Mouse (Mus musculus): ENCODE data around the gene Slc5a1. TPM values are rescaled to one million over a fixed set of nuclear protein-coding genes. Genes with fewer than 3 reads are reported as not detected.

The Slc5a1 gene
- not detected in 2 replicates for polyA plus RNA-seq (2012; ENCODE audit: low replicate concordance)

GRCm38 (mm10) chr5:33104025-33104481 is at the start of gene Slc5a1:
Gene Slc5a1 (plus strand): TSS chr5:33104219.

Other genes starting within 250 kb of the Slc5a1 start
- gene Prr14l, start 250.0 kb upstream of the Slc5a1 start, polyA plus RNA-seq (2012; ENCODE audit: low replicate concordance), result 37.5 and 76.1 TPM in 2 replicates
- 1.9 and 5.7 TPM in 2 replicates for gene Depdc5, start 240.5 kb upstream of the Slc5a1 start, polyA plus RNA-seq (2012; ENCODE audit: low replicate concordance)
- 50.2 and 99.1 TPM in 2 replicates for gene Ywhah, start 85.4 kb upstream of the Slc5a1 start, polyA plus RNA-seq (2012; ENCODE audit: low replicate concordance)
- gene Spon2, start 114.2 kb downstream of the Slc5a1 start, polyA plus RNA-seq (2012; ENCODE audit: low replicate concordance), result 2.0 TPM in 1 of 2 replicates, not detected in the other
- 225 and 404 TPM in 2 replicates for gene Ctbp1, start 170.8 kb downstream of the Slc5a1 start, polyA plus RNA-seq (2012; ENCODE audit: low replicate concordance)
- 81.0 and 154 TPM in 2 replicates for gene Maea, start 231.3 kb downstream of the Slc5a1 start, polyA plus RNA-seq (2012; ENCODE audit: low replicate concordance)